Mouse (Mus musculus) Muller cell, postnatal 12 days (primary cell): Measurements from ENCODE around the gene Limch1.

ENCODE experiments used
- DNase-seq: peaks from one replicate; pipeline ENCODE4 v3.0.0-alpha.2; 2015; ENCODE audit errors: inconsistent ontology term

The Limch1 gene

GRCm38 (mm10) chr5:67025581-67025980 lies 280.0 kb downstream of the Limch1 start:
- DNase-seq = no peak

- no peak for DNase-seq
These were observed 283.2 kb downstream of the Limch1 start for GRCm38 (mm10) chr5:67028786-67029185.

- DNase-seq = no peak
These were observed 284.3 kb downstream of the Limch1 start for GRCm38 (mm10) chr5:67029946-67030345.

GRCm38 (mm10) chr5:67032601-67033000 lies 287.0 kb downstream of the Limch1 start:
- DNase-seq = no peak

- DNase-seq = no peak
These were observed 298.3 kb downstream of the Limch1 start for GRCm38 (mm10) chr5:67043932-67044331.

GRCm38 (mm10) chr5:67048003-67048402 lies 302.4 kb downstream of the Limch1 start:
- peak; percentile 35 for DNase-seq

- DNase-seq = no peak
These were observed 312.2 kb downstream of the Limch1 start for GRCm38 (mm10) chr5:67057803-67058202.

GRCm38 (mm10) chr5:67060519-67060918 lies 314.9 kb downstream of the Limch1 start:
- DNase-seq = no peak

- no peak for DNase-seq
These were observed 318.0 kb downstream of the Limch1 start for GRCm38 (mm10) chr5:67063596-67063995.

- no peak for DNase-seq
These were observed 337.5 kb downstream of the Limch1 start for GRCm38 (mm10) chr5:67083117-67083516.

GRCm38 (mm10) chr5:67090856-67091255 lies 345.2 kb downstream of the Limch1 start:
- no peak for DNase-seq

GRCm38 (mm10) chr5:67091766-67092165 lies 346.1 kb downstream of the Limch1 start:
- DNase-seq = peak; percentile 64

GRCm38 (mm10) chr5:67093991-67094390 lies 348.4 kb downstream of the Limch1 start:
- DNase-seq = no peak

GRCm38 (mm10) chr5:67095153-67095552 lies 349.5 kb downstream of the Limch1 start:
- DNase-seq = no peak

GRCm38 (mm10) chr5:67095651-67096377 lies 350.2 kb downstream of the Limch1 start:
- DNase-seq = no peak

GRCm38 (mm10) chr5:67096378-67096771 lies 350.7 kb downstream of the Limch1 start:
- no peak for DNase-seq

GRCm38 (mm10) chr5:67097106-67098050 lies 351.8 kb downstream of the Limch1 start:
- no peak for DNase-seq

GRCm38 (mm10) chr5:67098051-67098732 lies 352.6 kb downstream of the Limch1 start:
- DNase-seq = peak; percentile 29

- peak; percentile 25 for DNase-seq
These were observed 353.2 kb downstream of the Limch1 start, which contains the start of gene Phox2b for GRCm38 (mm10) chr5:67098733-67099323. Phox2b (minus strand) TSS chr5:67099301.

GRCm38 (mm10) chr5:67099393-67100271 lies 354.0 kb downstream of the Limch1 start:
- DNase-seq = peak; percentile 43
